Mouse (Mus musculus) CH12.LX (cell line): ENCODE measurements around the gene Cnot3. TPM values are rescaled to one million over a fixed set of nuclear protein-coding genes. Genes with fewer than 3 reads are reported as not detected.

Experiments used
- DNase-seq: peaks from one replicate; pipeline ENCODE4 v3.0.0-alpha.2; 2013; ENCODE audit errors: extremely low read depth
- H3K27ac ChIP-seq: 2 replicates; pipeline ENCODE4 v1.5.1; 2012; ENCODE audit warnings: low read depth, mild to moderate bottlenecking, control low read depth, moderate library complexity; ENCODE audit not compliant: insufficient read depth
- H3K27me3 ChIP-seq: replicated peaks from 2 replicates; pipeline ENCODE3; 2012; ENCODE audit warnings: inconsistent platforms
- H3K36me3 ChIP-seq, 2 experiments: replicated peaks in 1 of 2; 2 replicates each; pipeline versions ENCODE3 to v1.6.1; 2012; ENCODE audit warnings: inconsistent platforms in 1 of 2, low read length in 1 of 2, mild to moderate bottlenecking in 1 of 2, mixed read lengths in 1 of 2, moderate library complexity in 1 of 2; ENCODE audit not compliant: control insufficient read depth in 1 of 2, insufficient read depth in 1 of 2
- H3K4me1 ChIP-seq, 2 experiments: 2 replicates each; pipeline ENCODE4 v1.6.1; 2012; ENCODE audit warnings: inconsistent platforms in 1 of 2, moderate library complexity in 1 of 2; ENCODE audit not compliant: insufficient read depth in 2 of 2, control insufficient read depth in 1 of 2
- H3K4me2 ChIP-seq: 2 replicates; pipeline ENCODE4 v1.6.1; 2012; ENCODE audit warnings: low read depth, mild to moderate bottlenecking, control low read depth; ENCODE audit not compliant: poor library complexity, insufficient read depth, severe bottlenecking
- H3K4me3 ChIP-seq, 3 experiments: fragments of 150-350 bp in 1 of 3; sonication (generic) in 1 of 3; replicated peaks in 1 of 3; 2 replicates each; pipeline versions ENCODE3 to v1.5.1; 2011 to 2012; ENCODE audit warnings: low read depth in 2 of 3, low read length in 2 of 3, mild to moderate bottlenecking in 2 of 3, moderate library complexity in 2 of 3, control low read depth in 1 of 3, improper control_type of control experiment in 1 of 3, inconsistent platforms in 1 of 3, mixed read lengths in 1 of 3; ENCODE audit not compliant: poor library complexity in 1 of 3
- H3K79me2 ChIP-seq: replicated peaks from 2 replicates; pipeline ENCODE4 v1.6.1; 2012; ENCODE audit warnings: mild to moderate bottlenecking, moderate library complexity; ENCODE audit not compliant: control insufficient read depth, poor library complexity, insufficient read depth, severe bottlenecking; ENCODE audit errors: extremely low read depth
- H3K9ac ChIP-seq: 2 replicates; pipeline ENCODE4 v1.6.1; 2012; ENCODE audit warnings: low read depth, mild to moderate bottlenecking, control low read depth, moderate library complexity; ENCODE audit not compliant: insufficient read depth
- H3K9me3 ChIP-seq: replicated peaks from 2 replicates; pipeline ENCODE3; 2012; ENCODE audit warnings: low read length, inconsistent platforms, mixed read lengths
- BHLHE40 ChIP-seq: IDR thresholded peaks from 2 replicates; pipeline ENCODE4 v1.6.1; 2011; ENCODE audit warnings: mild to moderate bottlenecking, low read depth, low read length, improper control_type of control experiment
- CHD1 ChIP-seq: IDR thresholded peaks from 2 replicates; pipeline ENCODE4 v1.6.1; 2012; ENCODE audit warnings: low read depth, low read length, improper control_type of control experiment, inconsistent platforms
- CHD2 ChIP-seq: IDR thresholded peaks from 2 replicates; pipeline ENCODE4 v1.6.1; 2011; ENCODE audit warnings: low read length, improper control_type of control experiment
- EP300 ChIP-seq: IDR thresholded peaks from 2 replicates; pipeline ENCODE4 v1.6.1; 2011; ENCODE audit warnings: low read length, improper control_type of control experiment
- ETS1 ChIP-seq: conservative IDR thresholded peaks from 2 replicates; pipeline ENCODE4 v1.6.1; 2012; ENCODE audit warnings: low read depth, mild to moderate bottlenecking, inconsistent platforms, low read length, improper control_type of control experiment, moderate library complexity
- IRF4 ChIP-seq: IDR thresholded peaks from 2 replicates; pipeline ENCODE4 v1.6.1; 2014; ENCODE audit warnings: low read depth, mild to moderate bottlenecking, inconsistent platforms, low read length, improper control_type of control experiment
- JUND ChIP-seq: conservative IDR thresholded peaks from 2 replicates; pipeline ENCODE4 v1.6.1; 2011; ENCODE audit warnings: low read depth, low read length, improper control_type of control experiment
- MEF2A ChIP-seq: IDR thresholded peaks from 2 replicates; pipeline ENCODE4 v1.6.1; 2014; ENCODE audit warnings: low read depth, mild to moderate bottlenecking, inconsistent platforms, low read length, improper control_type of control experiment, borderline replicate concordance
- MXI1 ChIP-seq: IDR thresholded peaks from 2 replicates; pipeline ENCODE4 v1.6.1; 2011; ENCODE audit warnings: mild to moderate bottlenecking, low read depth, low read length, improper control_type of control experiment
- POLR2A ChIP-seq: IDR thresholded peaks from 2 replicates; pipeline ENCODE4 v1.6.1; 2011; ENCODE audit warnings: low read depth, mild to moderate bottlenecking, improper control_type of control experiment, low read length
- SIN3A ChIP-seq: IDR thresholded peaks from 2 replicates; pipeline ENCODE4 v1.6.1; 2012; ENCODE audit warnings: low read length, improper control_type of control experiment, inconsistent platforms
- TBP ChIP-seq: conservative IDR thresholded peaks from 2 replicates; pipeline ENCODE4 v1.6.1; 2011; ENCODE audit warnings: low read depth, low read length, improper control_type of control experiment
- USF2 ChIP-seq: conservative IDR thresholded peaks from 2 replicates; pipeline ENCODE4 v1.6.1; 2011; ENCODE audit warnings: low read depth, low read length, improper control_type of control experiment
- ZC3H11A ChIP-seq: IDR thresholded peaks from 2 replicates; pipeline ENCODE4 v1.6.1; 2012; ENCODE audit warnings: low read depth, mild to moderate bottlenecking, inconsistent platforms, low read length, improper control_type of control experiment
- ZMIZ1 ChIP-seq: IDR thresholded peaks from 2 replicates; pipeline ENCODE4 v1.6.1; 2012; ENCODE audit warnings: low read depth, mild to moderate bottlenecking, inconsistent platforms, low read length, improper control_type of control experiment
- ZNF384 ChIP-seq: IDR thresholded peaks from 2 replicates; pipeline ENCODE4 v1.6.1; 2012; ENCODE audit warnings: low read depth, low read length, improper control_type of control experiment, inconsistent platforms
- dilution Hi-C: fragments of 300-500 bp; cut with MboI; formaldehyde crosslinking; loops from 2 replicates; pipeline ENCODE4 v1.14.3; 2020; ENCODE audit warnings: low sequenced_read_pairs; ENCODE audit not compliant: extremely low pct_unique_long_range_greater_than_20kb, extremely low pct_ligation_motif_present
- in situ Hi-C: fragments of 300-500 bp; cut with MboI; formaldehyde crosslinking; loops from 3 replicates; pipeline ENCODE4 v1.14.3; 2019; ENCODE audit warnings: low sequenced_read_pairs, low pct_ligation_motif_present, low pct_unique_long_range_greater_than_20kb, mixed read lengths
- polyA plus RNA-seq: library from polyadenylated mRNA; unstranded; fragments of >175 nt; gene quantifications from 2 replicates; pipeline ENCODE4 v1.2.1, GENCODE M21; 2012; ENCODE audit warnings: low read depth; ENCODE audit not compliant: insufficient read length
- total RNA-seq, 2 experiments: library from RNA; depleted of rRNA; stranded (reverse); fragments of 300-350 nt in 1 of 2; fragments of >200 nt in 1 of 2; gene quantifications; 2 replicates each; pipeline ENCODE4 v1.2.3; 2012 to 2014

Cnot3 gene
- total and polyA plus RNA-seq, 3 experiments = 10.5 to 68.3 (median 21.1) TPM

- no peaks in the 10 kb centered on the region for H3K27me3 ChIP-seq
- DNase-seq = no peak
- TF ChIP-seq EP300 = no peak
- TF ChIP-seq ETS1 = no peak
- TF ChIP-seq USF2 = no peak
- TF ChIP-seq MEF2A = no peak
- peak; percentile 94 for TF ChIP-seq ZNF384
- no peak for TF ChIP-seq IRF4
- TF ChIP-seq CHD1 = no peak; the same call in 1 of the 2 replicates
- TF ChIP-seq BHLHE40 = no peak
- no peak for TF ChIP-seq CHD2
- no peak for TF ChIP-seq ZMIZ1
- TF ChIP-seq POLR2A = peak; percentile 65; the same call in 1 of the 2 replicates
- TF ChIP-seq, all 38 proteins: peak for 2
- Histone ChIP-seq H3K79me2 (peaks cover 49% of the 10 kb centered on the region), H3K27ac (peak overlapping the region; percentile 78), H3K36me3 (peaks cover 17 to 58% of the 10 kb centered on the region in 2 experiments), H3K4me2 (peak overlapping the region; percentile 96), H3K4me3 (peak overlapping the region; percentile 89 to 94 (median 93)), H3K9me3 (no peaks in the 10 kb centered on the region), H3K9ac (peak overlapping the region; percentile 98), H3K4me1 (peaks cover 13 to 43% of the 10 kb centered on the region in 2 experiments)
- in situ Hi-C loops (no loop called here), dilution Hi-C loops (no loop called here)
Observed at GRCm38 (mm10) chr7:3645488-3646025, 489 bp downstream of the Cnot3 start.

- no peak for DNase-seq
- H3K27me3 ChIP-seq = no peaks in the 10 kb centered on the region
- H3K27ac ChIP-seq = 0 out of 2 replicates have a peak overlapping the region, but pooled peaks have one; percentile 78
- in situ Hi-C loops = no loop called here
- peaks cover 51% of the 10 kb centered on the region for H3K79me2 ChIP-seq
- H3K9me3 ChIP-seq = no peaks in the 10 kb centered on the region
- TF ChIP-seq MXI1 = peak; percentile 39; the same call in 1 of the 2 replicates
- TF ChIP-seq SIN3A = 0 out of 2 replicates have a peak, but pooled peaks have one; percentile 25
- no peak for TF ChIP-seq ZC3H11A
- TF ChIP-seq, all 38 proteins: peak for 2
- H3K9ac ChIP-seq = peak overlapping the region; percentile 98
- H3K36me3 ChIP-seq = peaks cover 17 to 58% of the 10 kb centered on the region in 2 experiments
- dilution Hi-C loops = no loop called here
- peak overlapping the region; percentile 96 for H3K4me2 ChIP-seq
- peak overlapping the region; percentile 89 to 94 (median 93) for H3K4me3 ChIP-seq
- H3K4me1 ChIP-seq = peaks cover 13 to 43% of the 10 kb centered on the region in 2 experiments
Observed at GRCm38 (mm10) chr7:3646188-3646587, 1.1 kb downstream of the Cnot3 start.

- Histone ChIP-seq H3K79me2 (peaks cover 55% of the 10 kb centered on the region), H3K4me1 (peaks cover 13 to 41% of the 10 kb centered on the region in 2 experiments), H3K4me2 (peak overlapping the region; percentile 96), H3K9ac (peak overlapping the region; percentile 98), H3K27me3 (no peaks in the 10 kb centered on the region), H3K9me3 (no peaks in the 10 kb centered on the region), H3K27ac (no peak overlapping the region), H3K36me3 (peaks cover 18 to 58% of the 10 kb centered on the region in 2 experiments), H3K4me3 (peak overlapping the region; percentile 89 to 94 (median 93))
- no peak for DNase-seq
- dilution Hi-C loops (no loop called here), in situ Hi-C loops (no loop called here)
- no peak for TF ChIP-seq TBP
- TF ChIP-seq JUND = no peak
Observed at GRCm38 (mm10) chr7:3646641-3647040, 1.6 kb downstream of the Cnot3 start.
